Mouse (Mus musculus) ES-Bruce4 (cell line): Measurements from ENCODE around the gene Ergic3.

ENCODE experiments used
- CTCF ChIP-seq: IDR thresholded peaks from one replicate; pipeline ENCODE4 v1.8.1; 2011; ENCODE audit warnings: low read depth, low read length
- EP300 ChIP-seq: IDR thresholded peaks from 2 replicates; pipeline ENCODE4 v1.6.1; 2011; ENCODE audit warnings: low read depth, low read length; ENCODE audit not compliant: insufficient read depth
- POLR2A ChIP-seq: IDR thresholded peaks from one replicate; pipeline ENCODE4 v1.8.1; 2011; ENCODE audit warnings: low read length; ENCODE audit not compliant: insufficient read depth

DNA sequence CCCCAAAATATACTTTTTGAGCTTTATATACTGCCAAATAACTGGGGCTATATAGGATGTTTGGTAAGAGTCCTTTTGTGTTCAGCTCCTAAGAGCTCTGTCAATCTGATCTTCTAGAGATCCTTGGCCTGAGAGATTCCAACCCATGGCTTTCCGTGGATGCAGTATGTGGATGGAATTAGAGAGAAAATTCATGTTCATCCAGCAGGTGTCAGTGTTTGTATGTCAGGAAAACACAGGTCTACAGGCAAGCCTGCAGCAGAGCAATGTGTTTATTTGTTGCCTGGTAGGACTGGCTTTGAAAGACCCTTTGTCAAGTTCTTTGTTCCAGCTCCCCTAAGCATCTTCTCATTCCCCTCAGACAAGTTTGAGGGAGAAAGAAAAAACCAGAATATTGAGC is 44.9 kb upstream of the Ergic3 start:
- no peak for TF ChIP-seq CTCF
- TF ChIP-seq EP300, result no peak
- TF ChIP-seq POLR2A, result no peak
